Comparison of ENCODE assay signal across 14 mouse cellular contexts in the genomic region with DNA sequence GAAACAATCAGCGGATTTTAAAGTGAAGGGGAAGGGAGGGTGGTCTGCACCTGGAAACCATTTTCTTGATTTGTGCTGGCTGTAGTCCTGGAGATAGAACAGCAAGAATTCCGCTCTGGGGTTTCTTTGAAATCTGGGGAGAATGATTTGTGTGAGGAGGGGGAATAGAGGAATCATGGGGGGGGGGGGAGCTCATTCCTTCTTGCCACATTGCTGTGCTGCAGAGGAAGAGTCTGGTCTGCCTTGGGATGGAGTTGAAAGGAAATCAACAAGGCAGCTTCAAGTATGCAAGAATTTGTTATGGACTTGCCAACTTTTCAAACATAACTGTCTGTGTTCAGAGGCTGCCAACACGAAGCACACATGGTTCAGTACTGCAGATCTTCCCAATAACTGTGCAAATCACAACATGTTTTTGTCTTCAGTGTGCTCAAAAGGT.
DNase-seq lines count a peak whose midpoint lies in the region; ATAC-seq lines count a peak whose summit lies in the region.
"Had no signal": no experiment of that assay in that cellular context is flagged by ENCODE, and none has a peak within 500 bp of the region (broad histone marks: within the 10 kb centered on the region; RNA-seq: fewer than 3 reads in every experiment).

No protein-coding gene starts in this region.

- ATAC-seq in lung, embryonic 16.5 days (ENCODE audit: low read depth), result 0 out of 2 replicates have a peak, but pooled peaks have one; percentile 36
- no peak for ATAC-seq in neural tube, embryonic 11.5 days (ENCODE audit: insufficient read depth, low FRiP score, low TSS enrichment)
- ATAC-seq: hindbrain, embryonic 16.5 days had no signal

- no peak overlapping the region for H3K4me2 ChIP-seq in lung, embryonic 16.5 days (ENCODE audit: low read depth, low read length)
- no peak overlapping the region for H3K4me2 ChIP-seq in neural tube, embryonic 11.5 days (ENCODE audit: low read depth)

- H3K4me3 ChIP-seq in lung, embryonic 16.5 days (ENCODE audit: low read length), result no peak overlapping the region
- H3K4me3 ChIP-seq in neural tube, embryonic 11.5 days (ENCODE audit: low read depth, low read length), result no peak overlapping the region

- 54% methylated on average over 3 of the region's 3 CpGs for WGBS in lung, embryonic 16.5 days
- WGBS in neural tube, embryonic 11.5 days, result 43% methylated on average over 3 of the region's 3 CpGs

- no peaks in the 10 kb centered on the region for H3K36me3 ChIP-seq in lung, embryonic 16.5 days (ENCODE audit: control insufficient read depth, insufficient read depth, low read length)
- no peaks in the 10 kb centered on the region for H3K36me3 ChIP-seq in neural tube, embryonic 11.5 days (ENCODE audit: control insufficient read depth, insufficient read depth, low read length)

- H3K4me1 ChIP-seq in lung, embryonic 16.5 days (replicated peaks; ENCODE audit: control insufficient read depth, insufficient read depth, low read length), result no peaks in the 10 kb centered on the region
- no peaks in the 10 kb centered on the region for H3K4me1 ChIP-seq in neural tube, embryonic 11.5 days (ENCODE audit: control insufficient read depth, insufficient read depth, low read length)

- no peak overlapping the region for H3K9ac ChIP-seq in lung, embryonic 16.5 days (ENCODE audit: low read length)
- H3K9ac ChIP-seq in neural tube, embryonic 11.5 days (ENCODE audit: low read length), result no peak overlapping the region

- H3K27me3 ChIP-seq in lung, embryonic 16.5 days (ENCODE audit: control insufficient read depth, insufficient read depth, low read depth, low read length), result no peaks in the 10 kb centered on the region
- H3K27me3 ChIP-seq in neural tube, embryonic 11.5 days (ENCODE audit: control insufficient read depth, insufficient read depth, low read length), result no peaks in the 10 kb centered on the region

- H3K9me3 ChIP-seq in lung, embryonic 16.5 days (ENCODE audit: control insufficient read depth, low read length), result no peaks in the 10 kb centered on the region
- no peaks in the 10 kb centered on the region for H3K9me3 ChIP-seq in neural tube, embryonic 11.5 days (ENCODE audit: control insufficient read depth, low read length)

- no peak for DNase-seq in lung, adult 18-20 months
- DNase-seq in embryo, embryonic 9.5 days (ENCODE audit: extremely low spot score), result peak; percentile 19
- peak; percentile 5 for DNase-seq in fibroblast of lung, adult 2 months (ENCODE audit: low read depth)
- peak; percentile 27 for DNase-seq in neural tube, embryonic 11.5 days (ENCODE audit: low spot score)
- no peak for DNase-seq in ovary, postnatal 14 days (ENCODE audit: low spot score)
- no peak for DNase-seq in gastrocnemius, adult 18-20 months (ENCODE audit: low spot score)
- DNase-seq: adrenal gland, postnatal 14 days; cerebellum, adult 9-11 months; heart, postnatal 10 days; liver; lung, postnatal 14 days; thymus, postnatal 25 days had no signal

- H3K27ac ChIP-seq in lung, embryonic 16.5 days (ENCODE audit: low read length), result no peak overlapping the region
- H3K27ac ChIP-seq in neural tube, embryonic 11.5 days (ENCODE audit: low read depth, low read length), result no peak overlapping the region

Comparison
In these comparisons a context has a peak if more than half of its experiments do, and no peak if none do; other contexts are left out.
1. DNase-seq: peak in embryo, embryonic 9.5 days (single experiment), fibroblast of lung, adult 2 months (single experiment) and neural tube, embryonic 11.5 days (single experiment); none in lung, adult 18-20 months (0 of 2), ovary, postnatal 14 days (single experiment) and gastrocnemius, adult 18-20 months (single experiment).